ENCODE assay signal across 12 mouse cellular contexts in the genomic region with DNA sequence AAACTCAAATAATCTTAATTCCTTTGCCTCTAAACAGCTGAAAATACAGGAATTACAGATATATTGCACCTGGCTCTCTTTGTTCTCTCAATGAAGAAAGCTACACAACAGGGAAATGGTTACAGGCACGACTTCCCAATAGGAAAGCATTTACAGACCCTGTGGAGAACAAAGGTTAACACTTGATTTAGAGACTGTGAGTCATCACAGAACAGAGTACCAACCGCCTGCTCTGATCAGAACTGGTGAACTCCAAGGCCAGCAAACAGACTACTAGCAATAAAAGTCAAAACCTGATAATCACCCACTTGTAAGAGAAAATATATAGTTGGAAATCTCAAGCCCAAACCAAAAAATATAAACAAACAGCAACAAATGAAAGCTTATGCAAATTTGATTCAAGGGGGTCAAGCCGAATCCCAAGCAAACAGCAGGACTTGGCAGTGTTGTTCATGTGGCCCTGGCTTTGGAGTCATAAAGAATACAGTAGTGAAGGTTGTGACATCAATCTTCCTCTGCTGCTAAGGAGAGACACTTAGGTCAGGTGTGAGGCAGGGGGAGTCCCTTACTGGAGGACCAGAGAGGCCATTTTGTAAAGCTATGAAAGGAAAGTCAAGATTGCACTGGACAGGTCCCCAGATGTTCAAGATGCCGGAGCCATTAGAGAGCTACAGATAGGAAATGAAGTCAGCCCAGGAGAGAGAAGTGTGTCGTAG.
"Had no signal": no experiment of that assay in that cellular context is flagged by ENCODE, and none has a peak within 500 bp of the region (broad histone marks: within the 10 kb centered on the region; RNA-seq: fewer than 3 reads in every experiment).

No protein-coding gene starts in this region.

- H3K9me3 ChIP-seq: limb, embryonic 13.5 days; midbrain, embryonic 13.5 days had no signal

- H3K27me3 ChIP-seq: limb, embryonic 13.5 days; midbrain, embryonic 13.5 days had no signal

- ATAC-seq: lung, postnatal 0 days; midbrain, embryonic 13.5 days had no signal

- H3K27ac ChIP-seq: limb, embryonic 13.5 days; liver, embryonic 14.5 days; midbrain, embryonic 13.5 days had no signal

- H3K9ac ChIP-seq: limb, embryonic 13.5 days; liver, embryonic 14.5 days; midbrain, embryonic 13.5 days had no signal

- H3K4me2 ChIP-seq: limb, embryonic 13.5 days; midbrain, embryonic 13.5 days had no signal

- H3K4me3 ChIP-seq: limb, embryonic 13.5 days; midbrain, embryonic 13.5 days had no signal

- DNase-seq: kidney, adult 18-20 months; kidney, postnatal 25 days; left cerebral cortex, postnatal 4 days; lung, adult 18-20 months; lung, postnatal 36 days; right cerebral cortex, adult 18-20 months; spleen, adult 18-20 months; thymus, postnatal 4 days had no signal

- H3K4me1 ChIP-seq: limb, embryonic 13.5 days; midbrain, embryonic 13.5 days had no signal
